Mouse (Mus musculus) forebrain, embryonic 14.5 days (tissue): Measurements from ENCODE around the gene Lrp2bp. TPM values are rescaled to one million over a fixed set of nuclear protein-coding genes. Genes with fewer than 3 reads are reported as not detected.

Experiments
- ATAC-seq: fragments of 200-750 bp; cut with Nextera tagmentation; 2 replicates; pipeline ENCODE4 v1.8.0; 2017; ENCODE audit warnings: mild to moderate bottlenecking, moderate library complexity
- DNase-seq: peaks from one replicate; pipeline ENCODE4 v3.0.0-alpha.2; 2015; ENCODE audit warnings: low spot score
- H3K27ac ChIP-seq: fragments of 300-500 bp; sonication (generic); 2 replicates; pipeline ENCODE4 v1.5.1; 2014; ENCODE audit warnings: low read depth, mild to moderate bottlenecking, control low read depth, low read length, moderate library complexity
- H3K27me3 ChIP-seq: fragments of 300-500 bp; sonication (generic); replicated peaks from 2 replicates; pipeline ENCODE4 v1.6.1; 2014; ENCODE audit warnings: low read length, control low read depth, mixed read lengths; ENCODE audit not compliant: control insufficient read depth, insufficient read depth
- H3K36me3 ChIP-seq: fragments of 300-500 bp; sonication (generic); 2 replicates; pipeline ENCODE4 v1.6.1; 2014; ENCODE audit warnings: low read length, control low read depth; ENCODE audit not compliant: control insufficient read depth, insufficient read depth
- H3K4me1 ChIP-seq: fragments of 300-500 bp; sonication (generic); 2 replicates; pipeline ENCODE4 v1.6.1; 2014; ENCODE audit warnings: antibody characterized with exemption, low read length, control low read depth; ENCODE audit not compliant: control insufficient read depth, insufficient read depth
- H3K4me2 ChIP-seq: fragments of 300-500 bp; sonication (generic); 2 replicates; pipeline ENCODE4 v1.6.1; 2014; ENCODE audit warnings: mild to moderate bottlenecking, control low read depth, low read length
- H3K4me3 ChIP-seq: fragments of 300-500 bp; sonication (generic); 2 replicates; pipeline ENCODE4 v1.5.1; 2014; ENCODE audit warnings: low read depth, low read length, control low read depth
- H3K9ac ChIP-seq: fragments of 300-500 bp; sonication (generic); 2 replicates; pipeline ENCODE4 v1.6.1; 2014; ENCODE audit warnings: mild to moderate bottlenecking, low read length, control low read depth, moderate library complexity
- H3K9me3 ChIP-seq: fragments of 300-500 bp; sonication (generic); replicated peaks from 2 replicates; pipeline ENCODE4 v1.6.1; 2016; ENCODE audit warnings: low read length, control low read depth, mixed read lengths; ENCODE audit not compliant: control insufficient read depth
- WGBS: fragments of 180-500 bp; shearing (Covaris S2); extraction: QIAGEN DNeasy Blood & Tissue Kit; methylation state at CpG from one replicate; pipeline ENCODE4 v1.1.7; 2014; 5-methylcytosine and 5-hydroxymethylcytosine counted together
- polyA plus RNA-seq: library from polyadenylated mRNA; unstranded; fragments of >200 nt; fragmentation: Nextera tagmentation; extraction: Ambion mirVana; gene quantifications from 2 replicates; pipeline ENCODE4 v1.2.1, GENCODE M21; 2014

Gene Lrp2bp
- polyA plus RNA-seq, 1 experiment from 2014 or later: 0.19 TPM

DNA sequence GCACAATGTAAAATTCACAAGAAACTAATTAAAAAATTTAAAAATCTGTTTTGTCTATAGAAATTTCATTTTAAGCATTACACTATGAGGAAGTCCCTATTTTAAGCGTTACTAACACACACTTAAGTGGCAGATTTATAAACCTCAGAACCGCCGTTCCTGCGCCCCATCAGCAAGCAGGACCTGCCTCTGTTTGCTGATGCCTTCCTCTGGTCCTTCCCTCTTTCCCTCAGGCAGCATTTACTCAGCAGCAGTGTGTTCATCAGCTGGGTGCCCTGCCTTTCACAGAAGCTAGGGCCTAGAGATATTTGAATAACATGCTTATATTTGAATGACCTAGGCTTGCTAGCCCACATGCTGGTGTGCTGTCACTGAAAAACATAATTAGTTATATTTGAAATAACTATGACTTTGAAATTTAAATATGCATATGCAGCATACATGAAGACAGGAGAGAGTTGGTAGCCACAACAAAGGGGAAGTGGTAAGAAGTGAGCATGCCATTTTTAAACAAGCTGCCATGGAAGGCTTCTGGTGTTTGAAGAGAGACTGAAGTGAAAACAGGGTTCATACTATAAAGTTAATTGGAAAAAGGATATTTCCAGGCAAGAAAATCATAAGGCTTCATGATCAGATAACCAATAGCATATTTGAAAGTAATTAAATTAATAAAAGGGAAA, 8.3 kb upstream of the Lrp2bp start:
- WGBS: 93% methylated on average over 4 of the region's 4 CpGs
- no peak overlapping the region for H3K27ac ChIP-seq
- no peaks in the 10 kb centered on the region for H3K9me3 ChIP-seq
- H3K4me1 ChIP-seq: no peaks in the 10 kb centered on the region
- H3K4me2 ChIP-seq: no peak overlapping the region
- H3K27me3 ChIP-seq: no peaks in the 10 kb centered on the region
- peaks cover 34% of the 10 kb centered on the region for H3K36me3 ChIP-seq
- DNase-seq (no peak), ATAC-seq (no peak)
- no peak overlapping the region for H3K9ac ChIP-seq
- no peak overlapping the region for H3K4me3 ChIP-seq

DNA sequence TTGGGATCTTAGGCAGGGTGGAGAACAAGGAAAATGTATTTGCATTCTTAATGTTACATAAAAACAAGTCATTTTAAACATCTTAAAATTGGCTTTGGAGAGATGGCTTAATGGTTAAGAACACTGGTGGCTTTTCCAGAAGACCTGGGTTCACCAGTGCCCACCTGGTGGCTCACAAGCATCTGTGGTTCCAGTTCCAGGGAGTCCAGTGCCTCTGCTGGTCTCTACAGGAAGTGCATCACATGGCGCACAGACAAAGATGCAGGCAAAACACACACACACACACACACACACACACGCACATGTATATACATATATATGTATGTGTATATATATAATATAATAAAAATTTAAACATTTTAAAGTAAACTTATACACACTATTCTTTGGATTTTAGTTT, 5.0 kb upstream of the Lrp2bp start:
- DNase-seq (no peak), ATAC-seq (no peak)
- Histone ChIP-seq H3K9ac (no peak overlapping the region), H3K36me3 (peaks cover 38% of the 10 kb centered on the region), H3K27me3 (no peaks in the 10 kb centered on the region), H3K27ac (no peak overlapping the region), H3K4me3 (no peak overlapping the region), H3K4me2 (no peak overlapping the region), H3K4me1 (peaks cover 2% of the 10 kb centered on the region; the same call in 1 of the 2 replicates), H3K9me3 (no peaks in the 10 kb centered on the region)
- WGBS: 91% methylated on average over 2 of the region's 2 CpGs

DNA sequence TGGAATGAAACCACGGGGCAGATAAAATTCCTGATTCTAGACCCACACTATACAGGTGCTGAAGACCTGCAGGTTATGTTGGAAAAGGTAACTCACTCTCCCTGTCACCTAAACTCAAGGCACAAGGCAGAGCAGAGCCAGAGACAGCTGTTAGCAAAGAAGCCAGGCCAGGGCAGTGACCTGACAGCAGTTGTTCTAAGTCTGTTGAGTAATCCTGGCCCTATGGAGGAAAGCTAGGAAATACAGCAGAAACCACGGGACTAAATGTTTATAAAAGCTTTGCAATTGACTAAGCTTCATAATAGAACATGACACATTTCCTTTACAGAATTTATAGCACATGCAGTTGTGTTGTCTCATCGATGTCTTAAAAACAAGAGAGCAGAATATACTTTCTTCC, 3.5 kb upstream of the Lrp2bp start:
- H3K4me3 ChIP-seq: no peak overlapping the region
- peaks cover 4% of the 10 kb centered on the region; the same call in 1 of the 2 replicates for H3K4me1 ChIP-seq
- H3K4me2 ChIP-seq: no peak overlapping the region
- no peaks in the 10 kb centered on the region for H3K9me3 ChIP-seq
- H3K9ac ChIP-seq: no peak overlapping the region
- DNase-seq (no peak), ATAC-seq (no peak)
- H3K27me3 ChIP-seq: no peaks in the 10 kb centered on the region
- H3K36me3 ChIP-seq: peaks cover 32% of the 10 kb centered on the region
- WGBS: 95% methylated on average over 3 of the region's 3 CpGs
- H3K27ac ChIP-seq: no peak overlapping the region

DNA sequence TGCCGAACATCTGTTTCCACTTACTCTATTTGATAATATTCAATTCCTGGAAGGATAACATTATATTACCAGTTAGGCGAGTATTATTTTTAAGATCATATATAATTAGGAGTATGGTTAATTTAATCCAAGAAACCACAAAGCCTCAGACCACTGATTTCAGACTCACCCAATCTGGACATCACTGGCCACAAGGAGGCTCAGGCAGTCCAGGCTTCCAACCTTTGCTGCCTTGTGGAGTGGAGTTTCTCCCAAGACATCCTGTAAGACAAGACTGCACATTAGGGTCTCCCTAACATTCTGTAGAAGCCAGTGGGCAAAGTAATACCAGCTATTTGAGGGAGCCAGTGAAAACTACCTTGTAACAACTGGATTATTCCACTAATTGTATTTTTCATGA, 875 bp upstream of the Lrp2bp start:
- 87% methylated on average over 2 of the region's 2 CpGs for WGBS
- ATAC-seq (no peak), DNase-seq (no peak)
- H3K27me3 ChIP-seq: no peaks in the 10 kb centered on the region
- H3K9me3 ChIP-seq: no peaks in the 10 kb centered on the region
- no peak overlapping the region for H3K4me3 ChIP-seq
- H3K4me2 ChIP-seq: no peak overlapping the region
- peaks cover 28% of the 10 kb centered on the region for H3K36me3 ChIP-seq
- H3K4me1 ChIP-seq: peaks cover 4% of the 10 kb centered on the region; the same call in 1 of the 2 replicates
- H3K9ac ChIP-seq: no peak overlapping the region
- no peak overlapping the region for H3K27ac ChIP-seq

DNA sequence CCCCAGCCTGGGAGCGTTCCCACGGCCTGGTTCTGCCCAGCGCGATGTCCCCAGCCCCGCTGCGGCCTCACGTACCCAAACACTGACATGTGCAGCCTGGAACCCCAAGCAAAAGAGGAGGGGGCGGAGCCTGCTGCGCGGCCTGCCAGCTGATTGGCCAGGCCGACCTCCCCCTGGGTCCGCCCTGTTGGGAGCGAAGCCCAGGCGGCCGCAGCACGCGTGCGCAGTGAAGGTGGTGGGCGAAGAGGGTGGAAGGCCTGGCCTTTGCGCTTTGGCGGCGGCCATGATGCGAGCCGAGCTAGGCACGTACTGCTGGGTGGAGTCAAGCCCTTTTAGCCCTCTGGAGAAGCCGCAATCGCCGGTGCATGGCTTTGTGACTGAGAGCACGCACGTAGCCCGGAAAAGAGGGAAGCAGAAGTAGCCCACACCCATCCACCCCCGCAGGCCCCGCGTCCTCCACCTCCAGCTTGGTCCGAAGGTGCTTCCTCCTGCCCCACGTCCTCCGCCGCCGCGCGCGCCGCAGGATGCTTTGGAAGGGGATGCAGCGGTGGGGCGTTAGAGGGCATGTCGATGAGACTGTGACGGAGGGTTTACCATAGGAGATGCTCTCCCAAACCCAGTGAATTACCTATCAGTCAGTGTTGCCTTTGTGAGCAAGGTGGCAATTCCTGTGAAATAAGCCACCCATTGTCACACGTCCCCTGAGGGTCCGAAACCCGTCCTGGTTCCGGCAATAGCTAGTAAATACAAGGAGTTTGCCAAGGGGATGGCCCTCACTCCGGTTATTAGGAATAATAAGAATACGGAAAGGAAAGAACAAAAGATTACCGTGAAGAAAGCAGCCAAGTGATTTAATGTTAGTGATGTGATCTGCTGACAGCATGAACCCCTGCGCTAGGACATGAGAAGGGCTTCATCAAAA, 942 bp downstream of the Lrp2bp start:
- Histone ChIP-seq H3K4me3 (peak overlapping the region; percentile 52), H3K4me1 (peaks cover 4% of the 10 kb centered on the region; the same call in 1 of the 2 replicates), H3K4me2 (peak overlapping the region; percentile 83), H3K27me3 (no peaks in the 10 kb centered on the region), H3K36me3 (peaks cover 23% of the 10 kb centered on the region), H3K9me3 (no peaks in the 10 kb centered on the region), H3K9ac (peak overlapping the region; percentile 90), H3K27ac (peak overlapping the region; percentile 98)
- ATAC-seq: peak; percentile 99
- DNase-seq: peak; percentile 98
- 4% methylated on average over 54 of the region's 55 CpGs for WGBS

DNA sequence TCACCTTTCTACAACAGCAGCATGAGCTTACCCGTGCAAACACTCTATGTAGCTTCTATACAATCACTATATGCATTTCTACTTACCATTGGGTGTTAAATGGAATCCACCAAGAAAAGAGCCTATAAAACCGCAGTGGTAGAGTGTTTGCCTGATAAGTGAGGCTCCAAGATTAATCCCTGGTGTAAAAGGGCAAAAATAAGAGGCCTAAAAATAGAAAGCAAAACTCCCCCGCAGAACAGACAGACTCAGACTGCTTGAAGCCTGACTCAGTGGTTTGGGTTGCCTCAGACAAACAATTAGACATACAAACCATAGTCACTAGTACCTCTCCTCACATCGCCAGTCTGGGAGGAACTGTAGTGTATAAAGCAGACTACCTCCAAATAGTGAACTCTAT, 6.5 kb downstream of the Lrp2bp start, which contains the start of gene Ankrd37:
Gene Ankrd37, minus strand, starts transcription at position 112 of the 400 bp plus-strand sequence.
- Histone ChIP-seq H3K36me3 (no peaks in the 10 kb centered on the region), H3K9me3 (no peaks in the 10 kb centered on the region), H3K4me1 (peaks cover 3% of the 10 kb centered on the region; the same call in 1 of the 2 replicates), H3K27me3 (no peaks in the 10 kb centered on the region), H3K4me3 (no peak within 1 kb of the TSS), H3K9ac (no peak within 1 kb of the TSS), H3K4me2 (no peak within 1 kb of the TSS), H3K27ac (no peak within 1 kb of the TSS)
- ATAC-seq (no peak), DNase-seq (no peak)
- 81% methylated on average over 4 of the region's 4 CpGs for WGBS

DNA sequence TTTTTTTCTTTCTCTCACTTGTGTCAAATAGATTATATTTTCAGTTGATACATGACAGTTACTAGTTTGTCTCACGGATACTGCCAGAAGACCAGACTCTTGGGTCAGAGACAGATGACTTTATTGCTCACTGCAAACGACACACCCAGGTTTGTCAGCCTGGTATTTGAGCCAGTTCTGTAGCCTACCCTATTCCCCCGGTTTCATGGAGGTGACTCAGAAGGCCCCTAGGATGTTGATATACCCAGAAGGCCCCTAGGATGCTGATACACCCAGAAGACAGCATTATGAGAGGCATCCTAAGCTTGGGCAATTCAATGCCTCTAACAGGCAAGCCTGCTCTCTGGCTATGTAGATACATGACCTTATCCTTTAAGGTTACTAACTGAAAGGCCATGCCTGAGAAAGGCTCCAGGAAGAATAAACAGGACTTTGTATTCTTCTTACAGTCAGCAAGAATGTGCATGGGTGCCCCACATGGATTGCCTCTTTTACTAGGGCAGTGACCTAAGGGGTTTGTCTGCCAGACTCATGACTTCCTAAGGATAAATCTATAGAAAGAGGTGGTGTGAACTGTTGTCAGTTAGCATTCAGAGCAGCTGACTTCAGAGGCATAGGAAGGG, 8.1 kb downstream of the Lrp2bp start:
- H3K36me3 ChIP-seq: no peaks in the 10 kb centered on the region
- 81% methylated on average over 3 of the region's 3 CpGs for WGBS
- H3K27ac ChIP-seq: no peak overlapping the region
- H3K9me3 ChIP-seq: no peaks in the 10 kb centered on the region
- H3K4me2 ChIP-seq: no peak overlapping the region
- no peak for DNase-seq
- H3K27me3 ChIP-seq: no peaks in the 10 kb centered on the region
- H3K4me3 ChIP-seq: no peak overlapping the region
- peaks cover 9% of the 10 kb centered on the region; the same call in 1 of the 2 replicates for H3K4me1 ChIP-seq
- no peak overlapping the region for H3K9ac ChIP-seq
- no peak for ATAC-seq

DNA sequence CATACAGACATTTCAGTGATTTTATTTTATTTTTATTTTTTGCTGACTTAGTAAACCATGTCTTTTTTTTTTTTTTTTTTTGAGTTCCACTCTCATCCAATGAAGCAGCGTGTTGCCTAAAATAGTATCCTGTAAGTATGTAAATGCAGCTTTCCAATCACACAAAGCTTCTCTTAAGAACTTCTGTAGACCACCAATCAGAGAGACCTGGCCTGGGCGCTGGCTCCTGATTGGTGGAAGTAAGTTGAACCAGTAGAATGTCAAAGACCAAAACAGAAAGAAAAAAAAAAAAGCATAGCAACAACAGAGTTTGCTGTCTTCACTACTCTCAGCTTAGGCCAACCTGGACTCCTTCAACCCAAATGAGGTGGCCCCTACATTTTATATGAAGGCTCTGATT, 11.2 kb downstream of the Lrp2bp start:
- Histone ChIP-seq H3K36me3 (no peaks in the 10 kb centered on the region), H3K9me3 (no peaks in the 10 kb centered on the region), H3K9ac (no peak overlapping the region), H3K27me3 (no peaks in the 10 kb centered on the region), H3K4me1 (peaks cover 9% of the 10 kb centered on the region; the same call in 1 of the 2 replicates), H3K27ac (no peak overlapping the region), H3K4me3 (no peak overlapping the region), H3K4me2 (peak overlapping the region; percentile 36)
- DNase-seq: peak; percentile 28
- WGBS: 55% methylated on average over 2 of the region's 2 CpGs
- ATAC-seq: peak; percentile 34; the same call in 1 of the 2 replicates
